Mouse (Mus musculus) bone marrow macrophage, adult 2 months (primary cell): Measurements from ENCODE around the gene Zswim3.

Experiments
- CTCF ChIP-seq: IDR thresholded peaks from 2 replicates; pipeline ENCODE4 v1.5.1; 2012; ENCODE audit warnings: low read depth, mild to moderate bottlenecking, low read length, moderate library complexity
- POLR2A ChIP-seq: IDR thresholded peaks from 2 replicates; pipeline ENCODE4 v1.6.1; 2012; ENCODE audit warnings: mild to moderate bottlenecking, low read depth, low read length, borderline replicate concordance

GRCm38 (mm10) chr2:164813557-164813956, 8.7 kb downstream of the Zswim3 start:
- TF ChIP-seq CTCF (no peak), POLR2A (no peak)
